Mouse (Mus musculus): ENCODE measurements around the gene Cdadc1.

Cdadc1 gene

DNA sequence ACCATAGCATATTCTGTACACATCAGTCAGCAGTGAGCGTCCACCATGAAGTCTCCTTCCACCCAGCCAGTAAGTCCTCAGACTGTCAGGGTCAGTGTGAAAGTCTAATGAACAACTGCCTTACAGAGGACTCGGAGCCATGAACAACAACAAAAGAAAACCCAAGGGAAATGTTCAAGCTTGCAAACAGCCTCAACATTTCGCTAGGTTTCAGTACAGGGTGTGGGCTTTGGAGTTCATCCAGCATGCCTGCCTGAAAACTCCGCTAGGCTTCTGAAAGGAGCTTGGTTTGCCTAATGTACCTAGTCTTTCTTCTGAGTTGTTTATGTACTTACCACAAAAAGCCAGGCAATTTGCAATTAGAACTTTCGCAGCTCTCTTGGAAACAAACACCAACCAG, 53.8 kb downstream of the Cdadc1 start:
- DNase-seq (ENCODE audit: low spot score in 2 of 2): no peak

DNA sequence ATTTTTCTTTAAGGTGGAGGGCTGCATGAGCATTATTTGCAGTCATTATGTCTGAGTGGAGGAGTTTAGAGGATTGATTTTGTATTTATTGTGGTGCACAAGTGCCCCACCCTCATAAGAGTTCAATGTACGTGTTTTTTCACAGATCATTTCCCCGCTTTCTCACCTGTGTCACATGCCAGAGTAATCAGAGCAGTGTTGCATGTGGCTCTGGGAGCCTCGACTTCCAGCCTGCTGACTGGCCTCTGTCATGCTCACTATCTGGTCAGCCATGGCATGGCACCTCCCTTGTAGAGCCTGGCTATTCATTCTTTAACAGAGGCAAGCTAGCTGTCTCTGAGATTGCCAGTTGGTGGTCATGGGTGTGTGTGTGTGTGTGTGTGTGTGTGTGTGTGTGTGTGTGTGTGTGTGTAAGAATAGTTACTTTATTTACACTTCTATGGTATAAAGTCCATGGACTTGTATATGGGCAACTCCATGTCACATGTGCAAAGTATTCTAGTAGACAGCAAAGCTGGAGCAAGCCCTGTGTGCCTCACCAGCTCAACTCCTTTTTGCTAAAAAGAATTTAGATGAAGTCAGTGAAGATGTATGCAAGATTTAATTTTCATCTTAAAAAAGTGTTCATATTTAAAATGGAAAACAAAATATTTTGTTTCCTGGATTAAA, 54.5 kb downstream of the Cdadc1 start:
- DNase-seq (ENCODE audit: low spot score in 2 of 2): no peak

DNA sequence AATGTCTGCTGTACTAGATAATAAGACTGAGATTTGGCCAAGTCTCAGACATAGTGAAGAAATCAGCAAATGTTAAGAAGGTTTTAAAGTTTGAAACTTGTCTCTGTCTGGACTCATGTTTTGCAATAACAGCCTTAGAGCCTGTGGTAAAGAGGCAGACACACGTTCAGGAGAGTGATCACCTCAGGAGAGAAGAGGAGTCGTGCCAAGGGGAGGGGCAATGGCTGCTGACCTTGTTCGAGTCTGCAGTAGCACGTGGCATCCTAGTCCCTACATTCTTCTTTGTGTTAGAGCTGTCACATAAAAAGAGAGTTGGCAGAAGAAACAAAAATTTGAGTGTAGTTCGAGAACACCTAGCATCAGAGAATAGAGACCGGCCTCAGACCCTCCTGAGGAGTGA, 57.0 kb downstream of the Cdadc1 start:
- DNase-seq (ENCODE audit: low spot score in 2 of 2): no peak

DNA sequence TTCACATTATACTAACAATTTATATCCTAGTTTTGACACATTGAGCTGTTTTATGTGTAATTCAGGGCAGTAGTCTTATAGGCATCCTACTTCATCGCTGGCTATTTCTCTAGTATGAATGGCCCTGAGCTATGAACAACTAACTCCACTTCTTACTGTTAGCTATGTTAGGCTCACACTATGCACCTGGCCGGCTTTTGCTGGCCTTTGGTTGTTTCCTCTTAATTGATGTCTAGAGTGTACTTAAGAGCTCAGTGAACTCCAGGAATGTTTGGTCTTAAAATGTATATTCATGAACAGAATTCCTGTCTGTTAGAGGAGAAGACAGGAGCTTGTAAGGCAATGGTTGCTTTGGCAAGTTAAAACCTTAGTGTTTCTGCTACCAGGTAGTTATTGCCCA, 57.5 kb downstream of the Cdadc1 start:
- no peak for DNase-seq (ENCODE audit: low spot score in 2 of 2)

DNA sequence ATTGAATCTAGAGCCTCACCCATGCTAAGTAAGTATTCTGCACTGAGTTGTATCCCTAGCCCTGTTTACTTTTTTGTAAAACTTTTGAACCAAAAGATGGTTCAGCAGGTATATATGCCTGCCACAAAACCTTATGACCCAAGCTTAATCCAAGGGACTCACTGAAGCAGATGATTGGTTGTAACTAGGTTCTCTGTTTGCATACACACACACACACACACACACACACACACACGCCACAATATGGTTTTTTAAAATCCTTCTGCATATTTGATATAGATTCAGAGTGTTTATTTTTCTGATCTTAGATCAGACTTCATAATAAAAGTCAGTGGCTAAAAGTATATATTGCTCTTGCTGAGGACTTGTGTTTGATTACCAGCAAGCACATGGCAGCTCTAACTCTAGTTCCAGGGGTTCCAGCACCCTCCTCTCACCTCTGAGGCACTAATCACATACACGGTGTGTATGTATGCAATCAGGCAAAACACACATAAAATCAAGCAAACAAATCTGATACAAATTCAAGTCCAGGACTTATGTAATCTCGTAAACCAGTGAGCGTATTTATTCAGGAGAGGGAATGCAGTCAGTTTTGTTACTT, 59.8 kb downstream of the Cdadc1 start:
- no peak for DNase-seq (ENCODE audit: low spot score in 2 of 2)

DNA sequence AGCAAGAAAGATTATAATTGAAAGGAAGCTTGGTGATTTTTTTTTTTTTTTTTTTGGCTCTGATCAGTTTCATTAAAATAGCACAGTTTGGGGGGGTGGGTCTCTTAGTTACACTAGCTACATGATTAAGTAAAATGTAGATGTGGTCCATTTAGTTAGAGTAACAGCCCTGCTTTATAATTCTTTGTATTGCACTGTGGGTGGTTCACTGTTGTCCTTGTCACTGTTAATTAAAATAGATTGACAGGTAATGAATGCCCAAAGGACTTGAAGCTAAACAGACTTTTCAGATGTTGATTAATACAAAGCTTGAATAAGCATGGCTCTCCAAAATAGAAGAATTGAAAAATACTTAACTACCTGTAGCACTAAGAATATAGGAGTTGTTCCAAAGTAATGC, 63.9 kb downstream of the Cdadc1 start:
- no peak for DNase-seq (ENCODE audit: low spot score in 2 of 2)

DNA sequence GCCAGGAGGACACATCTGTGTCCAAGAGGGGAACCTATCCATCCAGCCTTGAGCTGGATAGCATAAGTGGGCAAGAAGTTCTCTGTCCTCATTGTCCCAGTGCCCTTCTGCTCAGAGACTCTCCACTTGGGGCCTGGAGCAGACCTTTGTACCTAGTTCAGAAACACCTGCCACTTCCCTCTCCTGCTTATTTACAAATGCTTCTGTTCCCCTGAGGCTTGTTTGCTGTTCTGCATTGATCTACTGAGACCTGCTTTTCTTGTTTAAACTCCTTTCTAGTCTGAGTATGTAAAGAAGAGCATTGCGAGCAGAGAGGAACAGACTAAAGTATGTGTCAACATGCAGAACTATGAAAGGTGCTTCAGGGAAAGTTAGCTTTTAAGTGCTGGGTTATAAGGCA, 64.8 kb downstream of the Cdadc1 start:
- no peak for DNase-seq (ENCODE audit: low spot score in 2 of 2)

DNA sequence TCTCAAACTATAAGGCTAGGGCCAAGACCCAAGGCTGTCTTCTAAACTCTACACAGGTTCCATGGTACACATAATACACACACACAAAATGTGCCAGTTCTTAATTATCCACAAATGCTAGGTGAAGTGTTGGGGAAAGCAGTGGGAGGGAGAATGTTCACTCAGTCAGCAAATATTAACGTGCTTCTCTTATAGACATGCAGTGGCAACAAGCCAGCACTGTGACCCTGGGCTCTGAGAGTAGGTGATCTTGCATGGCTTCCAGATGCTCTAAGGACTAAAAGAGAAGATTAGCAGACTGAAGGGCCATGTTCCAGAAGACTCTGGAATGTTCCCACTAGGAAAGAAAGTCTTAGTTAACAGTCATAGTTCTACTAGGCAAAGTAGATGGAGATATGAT, 67.0 kb downstream of the Cdadc1 start:
- no peak for DNase-seq (ENCODE audit: low spot score in 2 of 2)

DNA sequence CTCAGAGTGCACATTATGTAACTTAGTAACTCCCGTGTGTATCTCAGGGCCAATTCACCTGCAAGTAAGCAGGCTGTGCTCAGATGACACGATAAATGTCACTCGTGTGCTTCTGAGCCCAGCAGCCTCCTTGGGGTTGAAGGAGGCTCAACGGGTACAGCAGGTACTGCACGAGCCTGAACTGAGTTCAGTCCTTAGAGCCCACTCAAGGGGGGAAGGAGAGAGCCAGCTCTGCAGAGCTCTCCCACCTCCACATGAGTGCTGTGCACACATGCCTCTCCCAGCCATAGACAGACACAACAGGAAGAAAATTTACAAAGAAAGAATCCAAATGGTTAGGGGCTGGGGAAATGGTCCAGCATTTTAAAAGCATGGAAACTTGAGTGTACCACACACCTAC, 71.9 kb downstream of the Cdadc1 start:
- DNase-seq (ENCODE audit: low spot score in 2 of 2): no peak

DNA sequence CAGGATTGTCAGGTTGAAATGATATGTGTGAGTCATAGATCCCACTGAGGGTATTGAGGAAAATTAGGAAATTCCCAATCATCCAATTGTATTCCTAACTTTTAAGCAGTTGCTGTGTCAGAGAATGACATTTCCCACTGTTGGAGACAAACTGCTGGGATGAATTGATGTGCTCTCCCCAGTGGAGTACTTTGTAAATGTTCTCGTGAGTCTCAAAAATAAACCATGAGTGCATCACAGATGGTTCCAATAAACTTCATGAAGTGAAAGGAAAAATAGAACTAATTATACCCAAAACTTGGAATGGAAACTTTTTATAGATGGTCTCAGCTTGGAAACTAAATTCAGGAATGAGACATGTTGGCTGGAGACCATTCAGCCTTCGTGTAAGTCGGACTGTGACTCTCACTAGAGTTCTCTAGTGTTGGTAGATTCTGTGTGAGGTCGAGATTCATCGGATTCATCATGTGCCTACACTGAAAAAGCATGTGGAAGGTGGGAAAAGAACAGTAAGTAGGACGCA, 83.8 kb downstream of the Cdadc1 start:
- no peak for DNase-seq (ENCODE audit: low spot score in 2 of 2)

All from spleen, postnatal 10 days (tissue).